Mouse (Mus musculus) megakaryocyte, embryonic 14.5 days (primary cell): ENCODE data around the gene Dnajc12.

ENCODE experiments used
- FLI1 ChIP-seq: IDR thresholded peaks from 2 replicates; pipeline ENCODE4 v1.6.1; 2012; ENCODE audit warnings: low read length, inconsistent platforms, mixed read lengths
- GATA1 ChIP-seq: IDR thresholded peaks from 3 replicates; pipeline ENCODE4 v1.6.1; 2012; ENCODE audit warnings: mixed read lengths, low read length, inconsistent platforms, borderline replicate concordance

DNA sequence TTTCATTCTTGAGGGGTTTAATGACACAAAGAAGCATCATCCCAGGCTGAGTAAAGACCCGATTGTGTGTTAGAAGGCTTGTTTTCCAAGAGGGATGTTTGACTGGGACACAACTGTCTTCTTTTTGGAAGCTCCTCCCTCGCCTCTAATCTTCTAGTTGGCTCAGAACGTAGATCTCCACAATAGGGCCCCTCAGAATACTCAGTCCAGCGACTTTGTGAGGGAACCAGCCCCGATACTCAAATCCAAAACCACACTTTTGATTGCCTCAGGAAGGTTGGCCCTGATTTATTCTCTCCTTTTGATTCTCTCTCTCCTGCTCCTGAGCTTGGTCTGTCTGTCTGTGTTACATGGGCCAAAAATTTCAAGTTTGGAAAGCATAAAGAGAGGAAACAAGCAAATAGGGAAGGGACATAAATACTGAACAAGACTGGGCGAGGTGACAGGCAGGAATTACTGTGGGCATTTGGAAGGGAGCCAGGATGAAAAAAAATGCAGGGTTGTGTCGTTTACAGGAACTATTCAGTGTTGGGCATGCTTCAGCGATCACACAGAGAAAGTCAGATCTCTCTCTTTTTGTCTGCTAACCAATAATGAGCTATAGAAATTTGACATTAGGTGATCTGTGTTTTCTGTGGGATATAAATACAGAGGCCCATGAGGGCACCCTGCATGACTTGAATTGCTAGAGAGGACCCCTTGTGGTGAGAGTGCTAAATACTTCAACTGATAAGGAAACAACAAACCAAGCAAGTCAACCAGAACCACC, 73.1 kb downstream of the Dnajc12 start:
- no peak for TF ChIP-seq GATA1
- TF ChIP-seq FLI1: no peak
